ENCODE assay signal across 14 mouse cellular contexts in genomic region chr14:23729377-23729776, GRCm38 (mm10).
A peak's percentile ranks its signal among the peaks of the same experiment; 100 is the strongest.
DNase-seq lines count a peak whose midpoint lies in the region; ATAC-seq and TF ChIP-seq lines count a peak whose summit lies in the region.
"Had no signal": no experiment of that assay in that cellular context is flagged by ENCODE, and none has a peak within 500 bp of the region (broad histone marks: within the 10 kb centered on the region; RNA-seq: fewer than 3 reads in every experiment).

No protein-coding gene starts in this region.

- TF ChIP-seq POLR2A in cerebellum, adult 2 months (IDR thresholded peaks at IDR 0.05; ENCODE audit: borderline replicate concordance, insufficient read depth, low read length): no peak

- H3K9ac ChIP-seq in hindbrain, embryonic 11.5 days (ENCODE audit: low read depth, low read length): no peak overlapping the region
- no peak overlapping the region for H3K9ac ChIP-seq in hindbrain, embryonic 12.5 days
- H3K9ac ChIP-seq: liver, embryonic 15.5 days had no signal

- ATAC-seq in hindbrain, embryonic 11.5 days (ENCODE audit: low FRiP score): no peak
- ATAC-seq in hindbrain, embryonic 12.5 days (ENCODE audit: low FRiP score): no peak
- ATAC-seq: intestine, postnatal 0 days; Patski had no signal

- DNase-seq in hindbrain, embryonic 11.5 days (ENCODE audit: low spot score): peak; percentile 57
- peak; percentile 13 for DNase-seq in 416B (ENCODE audit: low read depth)
- DNase-seq in c-Kit-positive CD71-negative TER-119-negative erythroid progenitor cells, embryonic 14.5 days (ENCODE audit: low read depth): peak; percentile 12
- peak; percentile 61 for DNase-seq in limb, embryonic 10.5 days (ENCODE audit: low spot score)
- no peak for DNase-seq in right cerebral cortex, adult 18-20 months
- DNase-seq in right cerebral cortex, postnatal 25 days: no peak
- no peak for DNase-seq in cerebellum, adult 2 months
- DNase-seq: adrenal gland, adult 2 months; cerebellum, postnatal 36 days had no signal

- H3K36me3 ChIP-seq in hindbrain, embryonic 11.5 days (ENCODE audit: control insufficient read depth, insufficient read depth, low read length): no peaks in the 10 kb centered on the region
- H3K36me3 ChIP-seq in hindbrain, embryonic 12.5 days: no peaks in the 10 kb centered on the region
- no peaks in the 10 kb centered on the region for H3K36me3 ChIP-seq in limb, embryonic 10.5 days
- H3K36me3 ChIP-seq: liver, embryonic 15.5 days had no signal

- no peaks in the 10 kb centered on the region for H3K4me1 ChIP-seq in hindbrain, embryonic 11.5 days (replicated peaks; ENCODE audit: control insufficient read depth, insufficient read depth, low read length)
- H3K4me1 ChIP-seq in hindbrain, embryonic 12.5 days: peaks cover under 1% of the 10 kb centered on the region; the same call in 1 of the 2 replicates
- H3K4me1 ChIP-seq in limb, embryonic 10.5 days: no peaks in the 10 kb centered on the region
- 0 out of 2 replicates have a peak, but pooled peaks cover 2% of the 10 kb centered on the region for H3K4me1 ChIP-seq in cerebellum, adult 2 months (ENCODE audit: control insufficient read depth, insufficient read depth, low read length)
- H3K4me1 ChIP-seq: liver, embryonic 15.5 days; megakaryocyte, embryonic 14.5 days had no signal

- no peak for TF ChIP-seq CTCF in cerebellum, adult 2 months (IDR thresholded peaks at IDR 0.05; ENCODE audit: borderline replicate concordance, insufficient read depth, low read depth, low read length)

- H3K27me3 ChIP-seq in hindbrain, embryonic 11.5 days (ENCODE audit: control insufficient read depth, insufficient read depth, low read length): no peaks in the 10 kb centered on the region
- H3K27me3 ChIP-seq in hindbrain, embryonic 12.5 days: no peaks in the 10 kb centered on the region
- no peaks in the 10 kb centered on the region for H3K27me3 ChIP-seq in limb, embryonic 10.5 days (ENCODE audit: low read depth, poor library complexity, severe bottlenecking)
- no peaks in the 10 kb centered on the region for H3K27me3 ChIP-seq in cerebellum, adult 2 months (ENCODE audit: control insufficient read depth, insufficient read depth, low read length)
- H3K27me3 ChIP-seq: liver, embryonic 15.5 days; megakaryocyte, embryonic 14.5 days had no signal

- WGBS in hindbrain, embryonic 11.5 days: 61% methylated on average over 2 of the region's 2 CpGs
- WGBS in hindbrain, embryonic 12.5 days: 53% methylated on average over 2 of the region's 2 CpGs
- 63% methylated on average over 2 of the region's 2 CpGs for WGBS in limb, embryonic 10.5 days
- WGBS in cerebellum, adult 2 months: 75% methylated on average over 2 of the region's 2 CpGs

- no peaks in the 10 kb centered on the region for H3K9me3 ChIP-seq in hindbrain, embryonic 11.5 days (ENCODE audit: control insufficient read depth, low read length)
- no peaks in the 10 kb centered on the region for H3K9me3 ChIP-seq in hindbrain, embryonic 12.5 days (replicated peaks)
- H3K9me3 ChIP-seq in limb, embryonic 10.5 days (replicated peaks): no peaks in the 10 kb centered on the region
- H3K9me3 ChIP-seq: liver, embryonic 15.5 days had no signal

- no peak overlapping the region for H3K27ac ChIP-seq in hindbrain, embryonic 11.5 days (ENCODE audit: low read depth, low read length)
- no peak overlapping the region for H3K27ac ChIP-seq in hindbrain, embryonic 12.5 days
- H3K27ac ChIP-seq in limb, embryonic 10.5 days: no peak overlapping the region
- no peak overlapping the region for H3K27ac ChIP-seq in cerebellum, adult 2 months (ENCODE audit: insufficient read depth, low read length)
- H3K27ac ChIP-seq: liver, embryonic 15.5 days had no signal

- H3K4me2 ChIP-seq in hindbrain, embryonic 11.5 days (replicated peaks; ENCODE audit: low read depth, low read length): no peak overlapping the region
- no peak overlapping the region for H3K4me2 ChIP-seq in hindbrain, embryonic 12.5 days (replicated peaks)
- H3K4me2 ChIP-seq: liver, embryonic 15.5 days had no signal

- H3K4me3 ChIP-seq in hindbrain, embryonic 11.5 days (ENCODE audit: low read depth, low read length): no peak overlapping the region
- H3K4me3 ChIP-seq in hindbrain, embryonic 12.5 days: no peak overlapping the region
- H3K4me3 ChIP-seq in limb, embryonic 10.5 days: no peak overlapping the region
- no peak overlapping the region for H3K4me3 ChIP-seq in cerebellum, adult 2 months (replicated peaks; ENCODE audit: insufficient read depth, low read depth, low read length)
- H3K4me3 ChIP-seq: liver, embryonic 15.5 days; megakaryocyte, embryonic 14.5 days had no signal

Comparison
In these comparisons a context has a peak if more than half of its experiments do, and no peak if none do; other contexts are left out.
1. DNase-seq: peak in hindbrain, embryonic 11.5 days (single experiment), 416B (single experiment), c-Kit-positive CD71-negative TER-119-negative erythroid progenitor cells, embryonic 14.5 days (single experiment) and limb, embryonic 10.5 days (single experiment); none in right cerebral cortex, adult 18-20 months (single experiment), right cerebral cortex, postnatal 25 days (single experiment) and cerebellum, adult 2 months (0 of 2).